ENCODE assay signal across 1 mouse cellular context in genomic region chr7:27530937-27531336, GRCm38 (mm10).
A peak's percentile ranks its signal among the peaks of the same experiment; 100 is the strongest.
TF ChIP-seq lines count a peak whose summit lies in the region.

No protein-coding gene starts in this region.

TF ChIP-seq in MEL, 35 proteins besides CTCF, POLR2A, EP300 and RAD21:
- TF ChIP-seq MEF2A (IDR thresholded peaks at IDR 0.05; ENCODE audit: extremely low read depth, insufficient replicate concordance, low read depth, low read length, poor library complexity, severe bottlenecking): no peak
- peak; percentile 17; the same call in 1 of the 2 replicates for TF ChIP-seq SMC3 (IDR thresholded peaks at IDR 0.05; ENCODE audit: low read depth, low read length)
